Mouse (Mus musculus): ENCODE results near the gene Tbx1. TPM values are rescaled to one million over a fixed set of nuclear protein-coding genes. Genes with fewer than 3 reads are reported as not detected.

The Tbx1 gene
- polyA plus RNA-seq, 1 experiment = 16.9 TPM

DNA sequence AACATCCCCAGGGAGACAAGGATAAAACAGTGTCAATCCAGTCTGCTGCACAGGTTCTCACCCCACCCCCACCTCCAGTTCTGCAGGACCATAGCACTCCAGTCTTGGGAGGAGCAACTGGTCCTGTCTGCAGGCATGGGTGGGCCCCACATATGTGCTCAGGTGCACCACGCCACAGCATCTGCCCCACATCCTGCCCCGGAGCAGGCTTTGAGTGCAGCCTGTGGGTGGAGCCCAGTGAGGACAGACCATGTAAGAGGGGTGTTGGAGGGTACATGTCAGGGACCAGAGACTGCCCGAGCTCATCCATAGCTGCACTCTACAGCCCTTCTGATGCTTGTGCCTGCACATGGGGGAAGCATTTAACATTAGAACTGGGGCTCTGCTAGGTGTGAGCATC lies 34.0 kb downstream of the Tbx1 start:
- Histone ChIP-seq H3K27me3 (ENCODE audit: control insufficient read depth, insufficient read depth, insufficient read length) (no peaks in the 10 kb centered on the region), H3K4me2 (ENCODE audit: low read depth) (no peak overlapping the region), H3K79me2 (ENCODE audit: control insufficient read depth, insufficient read depth) (no peaks in the 10 kb centered on the region), H3K36me3 (ENCODE audit: control insufficient read depth, insufficient read depth) (no peaks in the 10 kb centered on the region), H3ac (ENCODE audit: control insufficient read depth, insufficient read length) (no peak overlapping the region), H3K4me3 (no peak overlapping the region)
- no peak for TF ChIP-seq MYOG (IDR thresholded peaks at IDR 0.05; ENCODE audit: control insufficient read depth in 1 of 3, insufficient read depth in 1 of 3, insufficient read length in 2 of 3, low read depth in 2 of 3)
- TF ChIP-seq SRF (IDR thresholded peaks at IDR 0.05; ENCODE audit: control insufficient read depth, insufficient read length, low read depth) = no peak

DNA sequence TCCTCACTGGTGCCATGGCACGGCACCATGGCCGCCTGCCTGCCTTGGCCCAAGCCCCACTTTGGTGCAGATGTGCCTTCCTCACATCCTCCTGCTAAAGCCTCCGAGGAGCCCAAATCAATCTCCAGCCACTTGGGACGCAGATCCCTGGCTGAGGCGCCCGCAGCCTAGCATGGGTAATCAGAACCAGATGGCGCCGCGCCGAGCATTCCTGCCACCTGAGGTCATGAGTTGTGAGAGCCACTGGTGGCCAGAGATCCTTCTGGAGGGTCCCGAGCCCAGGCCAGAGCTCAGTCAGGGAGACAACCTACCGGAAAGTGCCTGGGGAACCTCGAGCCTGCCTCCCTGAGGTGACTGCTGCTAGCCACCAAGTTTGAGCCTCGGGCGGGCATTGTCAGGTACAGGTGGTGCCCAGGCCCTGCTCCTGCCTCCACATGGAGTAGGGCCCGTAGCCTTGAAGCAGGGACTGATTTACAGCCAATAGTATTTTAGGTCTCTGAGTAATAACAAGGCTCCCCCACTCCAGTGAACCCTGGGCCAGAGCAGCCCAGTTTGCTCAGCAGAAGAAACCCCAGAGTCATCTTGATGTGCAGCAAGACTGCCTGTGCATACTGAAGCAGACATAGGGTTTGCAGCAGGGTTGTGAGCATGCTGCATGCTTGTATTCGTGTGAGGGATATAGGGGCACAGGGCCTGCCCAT lies 35.1 kb downstream of the Tbx1 start:
- Histone ChIP-seq H3K79me2 (ENCODE audit: control insufficient read depth, insufficient read depth) (no peaks in the 10 kb centered on the region), H3K36me3 (ENCODE audit: control insufficient read depth, insufficient read depth) (no peaks in the 10 kb centered on the region), H3K27me3 (ENCODE audit: control insufficient read depth, insufficient read depth, insufficient read length) (no peaks in the 10 kb centered on the region), H3K4me3 (no peak overlapping the region), H3K4me2 (ENCODE audit: low read depth) (no peak overlapping the region), H3ac (ENCODE audit: control insufficient read depth, insufficient read length) (no peak overlapping the region)
- TF ChIP-seq TCF3 (IDR thresholded peaks at IDR 0.05; ENCODE audit: insufficient read length, low read depth) (no peak), TCF12 (IDR thresholded peaks at IDR 0.05; ENCODE audit: insufficient read depth, poor library complexity, severe bottlenecking) (no peak), MYOG (IDR thresholded peaks at IDR 0.05; ENCODE audit: control insufficient read depth in 1 of 3, insufficient read depth in 1 of 3, insufficient read length in 2 of 3, low read depth in 2 of 3) (no peak), MAX (IDR thresholded peaks at IDR 0.05; ENCODE audit: low read depth) (no peak), POLR2AphosphoS2 (IDR thresholded peaks at IDR 0.05; ENCODE audit: insufficient read length, low read depth) (no peak), MYOD1 (IDR thresholded peaks at IDR 0.05; ENCODE audit: control insufficient read depth in 1 of 3, insufficient read length in 2 of 3, low read depth in 2 of 3) (no peak), POLR2A (IDR thresholded peaks at IDR 0.05; ENCODE audit: insufficient read length, low read depth) (no peak), E2F4 (IDR thresholded peaks at IDR 0.05; ENCODE audit: insufficient read depth) (no peak), USF1 (IDR thresholded peaks at IDR 0.05; ENCODE audit: low read depth) (no peak), SRF (IDR thresholded peaks at IDR 0.05; ENCODE audit: control insufficient read depth, insufficient read length, low read depth) (no peak), CEBPB (IDR thresholded peaks at IDR 0.05; ENCODE audit: insufficient read depth, poor library complexity, severe bottlenecking) (no peak), REST (IDR thresholded peaks at IDR 0.05; ENCODE audit: insufficient read depth, insufficient read length) (no peak)

DNA sequence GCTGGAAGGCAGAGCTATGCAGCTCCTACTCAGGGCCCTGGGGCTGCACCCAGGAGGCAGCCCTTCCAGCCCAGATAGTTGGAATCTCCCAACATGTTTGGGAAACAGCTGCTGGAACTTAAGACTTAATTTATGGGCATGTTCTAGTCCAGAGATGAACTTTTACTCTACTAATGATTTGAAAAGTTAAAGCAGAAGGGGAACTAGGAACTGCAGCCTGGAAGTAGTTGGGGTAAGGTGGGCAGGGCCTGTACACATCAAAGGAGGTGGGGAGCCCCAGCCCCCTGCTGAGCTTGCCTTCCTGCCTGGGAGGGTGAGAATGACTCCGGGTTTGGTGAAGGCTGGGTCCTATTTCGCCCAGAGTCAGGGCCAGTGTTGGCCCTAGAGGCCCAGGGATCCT lies 35.8 kb downstream of the Tbx1 start:
- Histone ChIP-seq H3K4me2 (ENCODE audit: low read depth) (no peak overlapping the region), H3ac (ENCODE audit: control insufficient read depth, insufficient read length) (no peak overlapping the region), H3K4me3 (no peak overlapping the region), H3K79me2 (ENCODE audit: control insufficient read depth, insufficient read depth) (no peaks in the 10 kb centered on the region), H3K36me3 (ENCODE audit: control insufficient read depth, insufficient read depth) (no peaks in the 10 kb centered on the region), H3K27me3 (ENCODE audit: control insufficient read depth, insufficient read depth, insufficient read length) (no peaks in the 10 kb centered on the region)
- TF ChIP-seq POLR2A (IDR thresholded peaks at IDR 0.05; ENCODE audit: insufficient read length, low read depth) = no peak
- no peak for TF ChIP-seq MAX (IDR thresholded peaks at IDR 0.05; ENCODE audit: low read depth)
- no peak for TF ChIP-seq TCF12 (IDR thresholded peaks at IDR 0.05; ENCODE audit: insufficient read depth, poor library complexity, severe bottlenecking)
- TF ChIP-seq MYOG (IDR thresholded peaks at IDR 0.05; ENCODE audit: control insufficient read depth in 1 of 3, insufficient read depth in 1 of 3, insufficient read length in 2 of 3, low read depth in 2 of 3) = no peak
- no peak for TF ChIP-seq SRF (IDR thresholded peaks at IDR 0.05; ENCODE audit: control insufficient read depth, insufficient read length, low read depth)
- no peak for TF ChIP-seq POLR2AphosphoS2 (IDR thresholded peaks at IDR 0.05; ENCODE audit: insufficient read length, low read depth)
- TF ChIP-seq USF1 (IDR thresholded peaks at IDR 0.05; ENCODE audit: low read depth) = no peak
- TF ChIP-seq TCF3 (IDR thresholded peaks at IDR 0.05; ENCODE audit: insufficient read length, low read depth) = no peak
- no peak for TF ChIP-seq REST (IDR thresholded peaks at IDR 0.05; ENCODE audit: insufficient read depth, insufficient read length)
- TF ChIP-seq E2F4 (IDR thresholded peaks at IDR 0.05; ENCODE audit: insufficient read depth) = no peak
- no peak for TF ChIP-seq MYOD1 (IDR thresholded peaks at IDR 0.05; ENCODE audit: control insufficient read depth in 1 of 3, insufficient read length in 2 of 3, low read depth in 2 of 3)

DNA sequence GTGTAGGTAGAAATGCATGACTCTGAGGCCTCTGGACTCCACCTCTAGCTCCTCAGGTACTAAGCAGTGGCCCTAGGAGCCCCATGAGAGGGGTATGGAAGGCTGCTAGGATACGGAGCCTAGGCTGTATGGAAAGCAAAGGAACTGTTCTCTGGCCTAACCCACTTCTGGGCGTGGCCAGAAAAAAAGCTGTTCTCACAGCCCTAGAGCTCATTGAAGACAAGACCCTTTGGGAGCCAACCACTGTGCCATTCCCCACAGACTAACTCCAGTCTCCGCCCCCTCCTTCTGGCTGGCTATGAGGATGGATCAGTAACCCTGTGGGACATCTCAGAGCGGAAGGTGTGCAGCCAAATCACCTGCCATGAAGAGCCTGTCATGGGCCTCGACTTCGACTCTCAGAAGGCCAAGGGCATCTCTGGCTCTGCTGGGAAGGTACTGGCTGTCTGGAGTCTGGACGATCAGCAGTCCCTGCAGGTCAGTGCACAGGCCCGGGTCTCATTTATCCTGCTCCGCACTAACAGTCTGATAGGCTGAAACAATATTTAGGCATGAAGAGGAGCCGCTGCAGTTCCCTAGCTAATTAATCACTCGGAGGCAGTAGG lies 38.3 kb downstream of the Tbx1 start:
- no peaks in the 10 kb centered on the region for H3K36me3 ChIP-seq (ENCODE audit: control insufficient read depth, insufficient read depth)
- H3K27me3 ChIP-seq (ENCODE audit: control insufficient read depth, insufficient read depth, insufficient read length) = no peaks in the 10 kb centered on the region
- H3K79me2 ChIP-seq (ENCODE audit: control insufficient read depth, insufficient read depth) = no peaks in the 10 kb centered on the region
- no peak overlapping the region for H3K4me3 ChIP-seq
- H3ac ChIP-seq (ENCODE audit: control insufficient read depth, insufficient read length) = no peak overlapping the region
- H3K4me2 ChIP-seq (ENCODE audit: low read depth) = no peak overlapping the region
- TF ChIP-seq TCF3 (IDR thresholded peaks at IDR 0.05; ENCODE audit: insufficient read length, low read depth) = no peak
- TF ChIP-seq MYOG (IDR thresholded peaks at IDR 0.05; ENCODE audit: control insufficient read depth in 1 of 3, insufficient read depth in 1 of 3, insufficient read length in 2 of 3, low read depth in 2 of 3) = no peak
- no peak for TF ChIP-seq SRF (IDR thresholded peaks at IDR 0.05; ENCODE audit: control insufficient read depth, insufficient read length, low read depth)
- no peak for TF ChIP-seq CEBPB (IDR thresholded peaks at IDR 0.05; ENCODE audit: insufficient read depth, poor library complexity, severe bottlenecking)
- no peak for TF ChIP-seq POLR2AphosphoS2 (IDR thresholded peaks at IDR 0.05; ENCODE audit: insufficient read length, low read depth)
- no peak for TF ChIP-seq USF1 (IDR thresholded peaks at IDR 0.05; ENCODE audit: low read depth)
- TF ChIP-seq TCF12 (IDR thresholded peaks at IDR 0.05; ENCODE audit: insufficient read depth, poor library complexity, severe bottlenecking) = no peak
- no peak for TF ChIP-seq REST (IDR thresholded peaks at IDR 0.05; ENCODE audit: insufficient read depth, insufficient read length)
- no peak for TF ChIP-seq E2F4 (IDR thresholded peaks at IDR 0.05; ENCODE audit: insufficient read depth)
- no peak for TF ChIP-seq MYOD1 (IDR thresholded peaks at IDR 0.05; ENCODE audit: control insufficient read depth in 1 of 3, insufficient read length in 2 of 3, low read depth in 2 of 3)
- no peak for TF ChIP-seq MAX (IDR thresholded peaks at IDR 0.05; ENCODE audit: low read depth)
- no peak for TF ChIP-seq POLR2A (IDR thresholded peaks at IDR 0.05; ENCODE audit: insufficient read length, low read depth)
